Mouse (Mus musculus): ENCODE data around the gene Zfp354b. TPM values are rescaled to one million over a fixed set of nuclear protein-coding genes. Genes with fewer than 3 reads are reported as not detected.

Gene Zfp354b
- total RNA-seq, 4 experiments from 2014 or later, result 5.9 to 7.8 (median 6.6) TPM

DNA sequence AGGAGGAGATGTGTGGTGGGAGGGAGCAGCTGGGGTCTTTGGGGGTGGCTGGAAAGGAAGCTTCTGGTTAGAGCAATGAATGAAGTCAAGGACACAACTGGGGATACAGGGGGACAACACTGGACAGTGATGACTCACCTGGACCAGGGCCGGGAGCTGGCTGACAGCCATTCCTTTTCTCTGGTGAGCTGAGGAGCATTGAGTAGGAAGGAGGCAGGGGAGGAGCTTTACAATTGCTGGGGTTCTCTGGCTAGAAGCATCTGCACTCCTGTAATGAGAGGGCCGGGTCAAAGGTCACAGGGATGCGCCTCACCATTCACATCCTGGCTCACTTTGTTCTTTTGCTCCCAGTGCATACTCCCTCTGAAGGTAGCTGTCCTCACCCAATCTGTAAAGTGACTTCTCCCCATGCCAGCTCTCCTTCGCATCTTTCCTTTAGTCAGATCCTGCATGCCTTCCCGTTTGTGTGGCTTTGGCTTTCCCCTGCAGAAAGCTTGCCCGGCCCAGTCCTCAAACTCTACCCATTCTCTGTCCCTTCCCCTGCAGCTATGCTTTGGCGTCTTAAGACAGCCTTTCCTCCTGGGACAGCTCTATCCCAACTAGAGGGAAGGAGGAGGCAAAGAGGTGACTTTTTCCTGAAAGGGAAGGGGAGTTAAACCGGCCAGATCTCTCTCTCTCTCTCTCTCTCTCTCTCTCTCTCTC is 45.1 kb downstream of the Zfp354b start:
- no peak for DNase-seq (ENCODE audit: low spot score in 2 of 2)

DNA sequence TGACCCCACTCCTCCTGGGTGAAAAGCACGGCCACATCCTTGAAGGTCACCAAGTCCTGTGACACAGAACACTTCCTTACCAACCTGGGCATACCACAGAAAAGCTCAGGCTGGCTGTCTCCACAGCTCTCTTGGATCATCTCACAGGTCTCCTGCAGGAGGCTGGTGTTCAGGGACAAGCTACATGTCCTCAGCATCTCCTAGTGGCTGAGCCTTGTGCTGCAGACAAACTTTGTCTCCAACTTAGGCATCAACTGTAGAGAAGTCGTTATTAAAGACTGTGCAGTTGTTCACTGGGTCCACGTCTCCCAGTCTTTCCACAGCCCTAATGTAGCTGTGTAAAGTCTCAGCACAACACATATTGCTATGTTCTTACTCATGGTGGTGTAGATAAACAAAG is 47.7 kb downstream of the Zfp354b start:
- no peak for DNase-seq (ENCODE audit: low spot score in 2 of 2)

DNA sequence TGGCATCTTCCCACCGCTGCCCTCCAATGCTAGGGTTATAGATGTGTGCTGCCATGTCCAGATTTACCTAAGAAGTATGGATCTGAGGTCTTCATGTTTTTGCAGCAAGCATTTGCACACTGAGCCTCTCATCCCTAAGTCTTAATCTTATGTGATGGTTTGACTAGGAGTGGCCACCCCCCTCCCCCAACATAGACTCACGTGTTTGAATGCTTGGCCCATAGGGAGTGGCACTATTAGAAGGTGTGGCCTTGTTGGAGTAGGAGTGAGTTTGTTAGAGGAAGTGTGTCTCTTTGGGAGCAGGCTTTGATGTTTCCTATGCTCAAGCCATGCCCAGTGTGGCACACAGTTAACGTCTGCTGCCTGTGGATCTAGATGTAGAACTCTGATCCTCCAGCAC is 52.8 kb downstream of the Zfp354b start:
- DNase-seq (ENCODE audit: low spot score in 2 of 2), result no peak

Other genes with a start within 250 kb of the Zfp354b start
- gene Zfp354c, start 103.9 kb downstream of the Zfp354b start, total RNA-seq (2022), result 10 to 100 TPM; 43.0 to 51.2 (median 48.0) TPM
- gene Zfp879, start 90.1 kb downstream of the Zfp354b start, total RNA-seq (2022), result 1 to 10 TPM; 3.0 to 4.7 (median 3.9) TPM
- not detected for gene Grm6, start 80.9 kb downstream of the Zfp354b start, total RNA-seq (2022)
- gene Zfp454, start 44.0 kb downstream of the Zfp354b start, total RNA-seq (2022), result 1 to 10 TPM; 5.4 to 7.4 (median 6.7) TPM
- 10 to 100 TPM; 18.2 to 27.4 (median 20.4) TPM for gene Zfp2, start 15.5 kb downstream of the Zfp354b start, total RNA-seq (2022)
- not detected for gene 4933414I15Rik, start 12.1 kb upstream of the Zfp354b start, total RNA-seq (2022)
- not detected for gene Prop1, start 22.1 kb upstream of the Zfp354b start, total RNA-seq (2022)
- not detected for gene Olfr1378, start 34.9 kb upstream of the Zfp354b start, total RNA-seq (2022)
- not detected for gene Olfr1377, start 50.3 kb upstream of the Zfp354b start, total RNA-seq (2022)
- gene Olfr51, start 72.0 kb upstream of the Zfp354b start, total RNA-seq (2022), result not detected
- gene Olfr54, start 82.6 kb upstream of the Zfp354b start, total RNA-seq (2022), result not detected
- gene Olfr1375, start 116.5 kb upstream of the Zfp354b start, total RNA-seq (2022), result not detected
- 10 to 100 TPM in 2 of 4 experiments, 1 to 10 TPM in 2; 9.0 to 10.6 (median 10.0) TPM for gene Zfp354a, start 127.6 kb upstream of the Zfp354b start, total RNA-seq (2022)

All from layer of hippocampus, adult 8-10 months (tissue).